Mouse (Mus musculus) thymus, postnatal 25 days (tissue): ENCODE data around the gene Lmf1.

Source experiments
- DNase-seq: peaks from one replicate; pipeline ENCODE4 v3.0.0; 2022

Lmf1 gene

GRCm38 (mm10) chr17:25568880-25569279 is 10.0 kb upstream of the Lmf1 start:
- no peak for DNase-seq

- no peak for DNase-seq
These were observed 8.8 kb upstream of the Lmf1 start for GRCm38 (mm10) chr17:25569833-25570647.

GRCm38 (mm10) chr17:25570648-25571452 is 8.0 kb upstream of the Lmf1 start, which contains the start of gene Sox8:
Gene Sox8, minus strand, starts transcription at chr17:25570686.
- peak; percentile 67 for DNase-seq

- DNase-seq: no peak
These were observed 7.4 kb upstream of the Lmf1 start for GRCm38 (mm10) chr17:25571453-25571820.

GRCm38 (mm10) chr17:25575208-25575971 is 3.5 kb upstream of the Lmf1 start:
- no peak for DNase-seq

- no peak for DNase-seq
These were observed 2.9 kb upstream of the Lmf1 start for GRCm38 (mm10) chr17:25576034-25576433.

- DNase-seq: no peak
These were observed 1.6 kb upstream of the Lmf1 start for GRCm38 (mm10) chr17:25577263-25577662.

GRCm38 (mm10) chr17:25577702-25578101 is 1.2 kb upstream of the Lmf1 start:
- DNase-seq: no peak

GRCm38 (mm10) chr17:25579332-25580047 is 605 bp downstream of the Lmf1 start:
- no peak for DNase-seq

GRCm38 (mm10) chr17:25582076-25582475 is 3.2 kb downstream of the Lmf1 start:
- no peak for DNase-seq

- no peak for DNase-seq
These were observed 4.2 kb downstream of the Lmf1 start for GRCm38 (mm10) chr17:25583099-25583498.

- DNase-seq: no peak
These were observed 5.0 kb downstream of the Lmf1 start for GRCm38 (mm10) chr17:25583858-25584257.

GRCm38 (mm10) chr17:25584646-25585045 is 5.8 kb downstream of the Lmf1 start:
- DNase-seq: no peak

GRCm38 (mm10) chr17:25590068-25590467 is 11.2 kb downstream of the Lmf1 start:
- DNase-seq: no peak

- DNase-seq: no peak
These were observed 12.1 kb downstream of the Lmf1 start for GRCm38 (mm10) chr17:25590985-25591384.

GRCm38 (mm10) chr17:25592336-25592735 is 13.5 kb downstream of the Lmf1 start:
- DNase-seq: no peak

GRCm38 (mm10) chr17:25593411-25594261 is 14.8 kb downstream of the Lmf1 start:
- no peak for DNase-seq

GRCm38 (mm10) chr17:25595495-25595894 is 16.6 kb downstream of the Lmf1 start:
- no peak for DNase-seq

- DNase-seq: no peak
These were observed 18.7 kb downstream of the Lmf1 start for GRCm38 (mm10) chr17:25597537-25597936.

- DNase-seq: peak; percentile 31
These were observed 23.5 kb downstream of the Lmf1 start for GRCm38 (mm10) chr17:25602366-25602765.

- no peak for DNase-seq
These were observed 25.3 kb downstream of the Lmf1 start for GRCm38 (mm10) chr17:25604234-25604633.
